In the genomic region with DNA sequence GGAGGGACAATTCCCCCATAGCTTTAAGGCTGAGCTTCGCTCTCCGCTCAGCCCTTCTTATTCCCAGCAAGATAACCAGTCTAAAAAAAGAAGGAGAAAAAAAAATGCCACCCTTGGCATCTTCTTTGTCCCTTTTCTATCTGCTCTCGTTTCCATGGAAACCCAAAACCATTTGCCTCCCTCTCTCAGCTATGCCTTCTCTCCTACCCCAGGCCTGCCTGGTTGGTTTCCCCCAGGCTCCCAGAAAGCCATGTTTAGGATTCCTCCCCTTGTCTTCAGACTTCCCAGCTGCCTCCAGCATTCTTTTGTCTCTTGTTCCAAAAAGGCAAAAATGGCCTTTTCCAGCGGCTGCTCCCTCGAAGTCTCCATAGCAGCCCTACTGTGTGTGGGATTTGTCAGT, we compare ENCODE assay signal across 24 mouse cellular contexts. TPM values are rescaled to one million over a fixed set of nuclear protein-coding genes. Genes with fewer than 3 reads are reported as not detected.
DNase-seq lines count a peak whose midpoint lies in the region; ATAC-seq and TF ChIP-seq lines count a peak whose summit lies in the region.
"Had no signal": no experiment of that assay in that cellular context is flagged by ENCODE, and none has a peak within 500 bp of the region (broad histone marks: within the 10 kb centered on the region; RNA-seq: fewer than 3 reads in every experiment).

No protein-coding gene starts in this region.

- peak overlapping the region; percentile 3; the same call in 1 of the 2 replicates for H3K27ac ChIP-seq in forebrain, embryonic 13.5 days
- no peak overlapping the region; the same call in none of the 2 replicates for H3K27ac ChIP-seq in forebrain, embryonic 16.5 days (ENCODE audit: low read length)
- H3K27ac ChIP-seq in midbrain, embryonic 16.5 days (ENCODE audit: low read length): peak overlapping the region; percentile 31
- H3K27ac ChIP-seq in midbrain, embryonic 14.5 days (replicated peaks; ENCODE audit: low read depth, low read length): no peak overlapping the region
- H3K27ac ChIP-seq in olfactory bulb, adult 2 months (ENCODE audit: insufficient read depth, low read depth, low read length): peak overlapping the region; percentile 95
- H3K27ac ChIP-seq: forebrain, embryonic 15.5 days; heart, adult 2 months; heart, embryonic 13.5 days; kidney, postnatal 0 days; macrophage; midbrain, embryonic 12.5 days; stomach, embryonic 15.5 days had no signal

- DNase-seq in layer of hippocampus, adult 9-11 months: peak; percentile 26
- DNase-seq in layer of hippocampus, adult 8-10 months (ENCODE audit: low spot score in 2 of 2): no peak
- DNase-seq in midbrain, embryonic 14.5 days: no peak
- no peak for DNase-seq in spleen, adult 12 weeks (ENCODE audit: low spot score)
- DNase-seq: adrenal gland, postnatal 10 days; cerebellum, adult 9-10 months; gastrocnemius, postnatal 36 days; heart, adult 2 months; heart, postnatal 14 days; kidney, adult 2 months; layer of hippocampus, postnatal 36 days; thymus, adult 2 months had no signal

- no peak for TF ChIP-seq POLR2A in olfactory bulb, adult 2 months (IDR thresholded peaks at IDR 0.05; ENCODE audit: insufficient read depth, low read depth, low read length)

- peaks cover 3% of the 10 kb centered on the region; the same call in 1 of the 2 replicates for H3K4me1 ChIP-seq in forebrain, embryonic 13.5 days
- H3K4me1 ChIP-seq in forebrain, embryonic 16.5 days (replicated peaks; ENCODE audit: control insufficient read depth, insufficient read depth, low read length): no peaks in the 10 kb centered on the region
- H3K4me1 ChIP-seq in midbrain, embryonic 16.5 days (ENCODE audit: control insufficient read depth, insufficient read depth, low read length): peaks cover 6% of the 10 kb centered on the region; the same call in 1 of the 2 replicates
- 0 out of 2 replicates have a peak, but pooled peaks cover 3% of the 10 kb centered on the region for H3K4me1 ChIP-seq in midbrain, embryonic 14.5 days (ENCODE audit: control insufficient read depth, insufficient read depth, low read length)
- peaks cover 43% of the 10 kb centered on the region for H3K4me1 ChIP-seq in olfactory bulb, adult 2 months (ENCODE audit: control insufficient read depth, insufficient read depth, low read length)
- H3K4me1 ChIP-seq: forebrain, embryonic 15.5 days; heart, embryonic 13.5 days; midbrain, embryonic 12.5 days; stomach, embryonic 15.5 days had no signal

- no peak for TF ChIP-seq CTCF in olfactory bulb, adult 2 months (IDR thresholded peaks at IDR 0.05; ENCODE audit: insufficient read depth, low read depth, low read length)

- no peak overlapping the region for H3K4me3 ChIP-seq in forebrain, embryonic 13.5 days
- no peak overlapping the region for H3K4me3 ChIP-seq in forebrain, embryonic 16.5 days (replicated peaks; ENCODE audit: low read length)
- no peak overlapping the region for H3K4me3 ChIP-seq in midbrain, embryonic 16.5 days (ENCODE audit: low read depth, low read length)
- no peak overlapping the region for H3K4me3 ChIP-seq in midbrain, embryonic 14.5 days (replicated peaks; ENCODE audit: low read depth, low read length)
- H3K4me3 ChIP-seq in olfactory bulb, adult 2 months (ENCODE audit: insufficient read depth, low read depth, low read length): peak overlapping the region; percentile 12
- H3K4me3 ChIP-seq: forebrain, embryonic 15.5 days; heart, adult 2 months; heart, embryonic 13.5 days; midbrain, embryonic 12.5 days; stomach, embryonic 15.5 days had no signal

- 63% methylated on average over 5 of the region's 5 CpGs for WGBS in forebrain, embryonic 13.5 days
- 57% methylated on average over 5 of the region's 5 CpGs for WGBS in forebrain, embryonic 16.5 days
- 57% methylated on average over 5 of the region's 5 CpGs for WGBS in midbrain, embryonic 16.5 days
- 31% methylated on average over 5 of the region's 5 CpGs for WGBS in midbrain, embryonic 14.5 days
- 21% methylated on average over 5 of the region's 5 CpGs for WGBS in olfactory bulb, adult 2 months

- no peak for ATAC-seq in forebrain, embryonic 13.5 days
- ATAC-seq in forebrain, embryonic 16.5 days: no peak
- ATAC-seq in midbrain, embryonic 16.5 days: no peak
- no peak for ATAC-seq in midbrain, embryonic 14.5 days (ENCODE audit: low FRiP score, low TSS enrichment)
- ATAC-seq: forebrain, embryonic 15.5 days; lung, postnatal 0 days had no signal

- H3K9me3 ChIP-seq in forebrain, embryonic 13.5 days (replicated peaks): peaks cover 12% of the 10 kb centered on the region
- H3K9me3 ChIP-seq in forebrain, embryonic 16.5 days (ENCODE audit: control insufficient read depth, low read length): no peaks in the 10 kb centered on the region; the same call in 1 of the 2 replicates
- H3K9me3 ChIP-seq in midbrain, embryonic 16.5 days (replicated peaks; ENCODE audit: control insufficient read depth, low read length, poor library complexity, severe bottlenecking): peaks cover 6% of the 10 kb centered on the region; the same call in 1 of the 2 replicates
- H3K9me3 ChIP-seq in midbrain, embryonic 14.5 days (ENCODE audit: control insufficient read depth, low read length): peaks cover 9% of the 10 kb centered on the region; the same call in 1 of the 2 replicates
- H3K9me3 ChIP-seq: forebrain, embryonic 15.5 days; stomach, embryonic 15.5 days had no signal

- H3K27me3 ChIP-seq in forebrain, embryonic 13.5 days: no peaks in the 10 kb centered on the region
- H3K27me3 ChIP-seq in forebrain, embryonic 16.5 days (replicated peaks; ENCODE audit: control insufficient read depth, insufficient read depth, low read length): no peaks in the 10 kb centered on the region
- H3K27me3 ChIP-seq in midbrain, embryonic 16.5 days (ENCODE audit: control insufficient read depth, insufficient read depth, low read depth, low read length): no peaks in the 10 kb centered on the region
- H3K27me3 ChIP-seq in midbrain, embryonic 14.5 days (ENCODE audit: control insufficient read depth, insufficient read depth, low read length): no peaks in the 10 kb centered on the region
- H3K27me3 ChIP-seq: forebrain, embryonic 15.5 days; midbrain, embryonic 12.5 days; stomach, embryonic 15.5 days had no signal

- no peaks in the 10 kb centered on the region for H3K36me3 ChIP-seq in forebrain, embryonic 13.5 days (ENCODE audit: poor library complexity, severe bottlenecking)
- H3K36me3 ChIP-seq in forebrain, embryonic 16.5 days (ENCODE audit: control insufficient read depth, insufficient read depth): no peaks in the 10 kb centered on the region
- no peaks in the 10 kb centered on the region for H3K36me3 ChIP-seq in midbrain, embryonic 16.5 days (ENCODE audit: control insufficient read depth, insufficient read depth, low read length)
- no peaks in the 10 kb centered on the region for H3K36me3 ChIP-seq in midbrain, embryonic 14.5 days (ENCODE audit: control insufficient read depth, insufficient read depth, low read length)
- H3K36me3 ChIP-seq: forebrain, embryonic 15.5 days; heart, embryonic 13.5 days; midbrain, embryonic 12.5 days; stomach, embryonic 15.5 days had no signal

- no peak overlapping the region for H3K9ac ChIP-seq in forebrain, embryonic 13.5 days
- no peak overlapping the region for H3K9ac ChIP-seq in forebrain, embryonic 16.5 days (replicated peaks; ENCODE audit: low read depth, low read length)
- no peak overlapping the region for H3K9ac ChIP-seq in midbrain, embryonic 16.5 days (ENCODE audit: low read depth, low read length)
- no peak overlapping the region for H3K9ac ChIP-seq in midbrain, embryonic 14.5 days (replicated peaks; ENCODE audit: low read length)
- H3K9ac ChIP-seq: forebrain, embryonic 15.5 days; heart, embryonic 13.5 days; midbrain, embryonic 12.5 days; stomach, embryonic 15.5 days had no signal

- no peak overlapping the region for H3K4me2 ChIP-seq in forebrain, embryonic 13.5 days
- no peak overlapping the region for H3K4me2 ChIP-seq in forebrain, embryonic 16.5 days (ENCODE audit: low read length)
- no peak overlapping the region for H3K4me2 ChIP-seq in midbrain, embryonic 16.5 days (ENCODE audit: low read length)
- H3K4me2 ChIP-seq in midbrain, embryonic 14.5 days (ENCODE audit: low read length): no peak overlapping the region
- H3K4me2 ChIP-seq: forebrain, embryonic 15.5 days; heart, embryonic 13.5 days; midbrain, embryonic 12.5 days; stomach, embryonic 15.5 days had no signal

RNA-seq across cellular contexts. Expression of a gene that starts 49.9 kb away (rescaled TPM):
- 9.1 and 10.3 TPM in 2 replicates for polyA plus RNA-seq in forebrain, embryonic 13.5 days (2015; fragmentation: Nextera tagmentation; extraction: Ambion mirVana)
- 14.0 and 17.8 TPM in 2 replicates for polyA plus RNA-seq in forebrain, embryonic 16.5 days (2015; fragmentation: Nextera tagmentation; extraction: Ambion mirVana)
- 100 to 1,000 TPM in 2 of 4 experiments, 10 to 100 TPM in 2; 90.0 to 116 (median 99.9) TPM for total RNA-seq in layer of hippocampus, adult 8-10 months (2022)
- 16.3 and 16.7 TPM in 2 replicates for polyA plus RNA-seq in midbrain, embryonic 16.5 days (2015; fragmentation: Nextera tagmentation; extraction: Ambion mirVana)
- 25.3 and 41.6 TPM in 2 replicates for polyA plus RNA-seq in midbrain, embryonic 14.5 days (2014; fragmentation: Nextera tagmentation; extraction: Ambion mirVana)
- polyA plus RNA-seq in olfactory bulb, adult 2 months (2012; ENCODE audit: insufficient read depth, insufficient read length, low replicate concordance, missing spikeins): not detected in 2 replicates
- total RNA-seq: neutrophil, adult 5-6 weeks had no signal
- polyA plus RNA-seq: macrophage had no signal

Comparison
In these comparisons a context has a peak if more than half of its experiments do, and no peak if none do; other contexts are left out.
1. H3K27ac ChIP-seq: peak in forebrain, embryonic 13.5 days (single experiment), midbrain, embryonic 16.5 days (single experiment) and olfactory bulb, adult 2 months (single experiment); none in forebrain, embryonic 16.5 days (single experiment) and midbrain, embryonic 14.5 days (single experiment).